Mouse (Mus musculus): ENCODE results near the gene Xpa.

GRCm38 (mm10) chr4:46202562-46203126 is 6.5 kb upstream of the Xpa start:
- TF ChIP-seq CTCF (IDR thresholded peaks at IDR 0.05; ENCODE audit: borderline replicate concordance, insufficient read depth, low read depth, low read length) (no peak), POLR2A (IDR thresholded peaks at IDR 0.05; ENCODE audit: borderline replicate concordance, insufficient read depth, low read length) (no peak)

Data from cerebellum, adult 2 months (tissue).